Mouse (Mus musculus): ENCODE data around the gene Borcs6. TPM values are rescaled to one million over a fixed set of nuclear protein-coding genes. Genes with fewer than 3 reads are reported as not detected.

Borcs6 gene
- polyA plus RNA-seq, 1 experiment from 2014 or later = 9.2 TPM

DNA sequence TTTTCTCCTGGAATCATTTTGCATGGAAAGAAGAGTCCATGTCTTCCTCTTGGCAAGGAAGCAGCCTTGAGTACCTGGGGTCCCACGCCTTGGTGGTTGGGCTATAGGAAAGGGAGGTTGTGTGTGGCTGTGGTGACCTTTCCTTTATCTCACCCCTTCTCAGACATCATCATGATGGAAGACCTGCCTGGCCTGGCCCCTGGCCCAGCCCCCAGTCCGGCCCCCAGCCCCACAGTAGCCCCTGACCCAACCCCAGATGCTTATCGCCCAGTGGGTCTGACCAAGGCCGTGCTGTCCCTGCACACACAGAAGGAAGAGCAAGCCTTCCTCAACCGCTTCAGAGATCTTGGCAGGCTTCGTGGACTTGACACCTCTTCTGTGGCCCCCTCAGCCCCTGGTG is 45.7 kb downstream of the Borcs6 start:
- Histone ChIP-seq H3K4me1 (replicated peaks) (peaks cover 6% of the 10 kb centered on the region), H3K4me2 (no peak overlapping the region), H3K27ac (no peak overlapping the region), H3K4me3 (replicated peaks) (no peak overlapping the region), H3K9me3 (no peaks in the 10 kb centered on the region), H3K9ac (replicated peaks) (no peak overlapping the region), H3K36me3 (peaks cover 91% of the 10 kb centered on the region), H3K27me3 (no peaks in the 10 kb centered on the region)
- 80% methylated on average over 6 of the region's 6 CpGs for WGBS
- ATAC-seq (ENCODE audit: insufficient number of reproducible peaks, insufficient read depth, low FRiP score, low TSS enrichment, low read depth) = no peak

GRCm38 (mm10) chr11:69105796-69106195 is 46.3 kb downstream of the Borcs6 start:
- 90% methylated on average over 2 of the region's 2 CpGs for WGBS
- Histone ChIP-seq H3K27ac (no peak overlapping the region), H3K9me3 (no peaks in the 10 kb centered on the region)

DNA sequence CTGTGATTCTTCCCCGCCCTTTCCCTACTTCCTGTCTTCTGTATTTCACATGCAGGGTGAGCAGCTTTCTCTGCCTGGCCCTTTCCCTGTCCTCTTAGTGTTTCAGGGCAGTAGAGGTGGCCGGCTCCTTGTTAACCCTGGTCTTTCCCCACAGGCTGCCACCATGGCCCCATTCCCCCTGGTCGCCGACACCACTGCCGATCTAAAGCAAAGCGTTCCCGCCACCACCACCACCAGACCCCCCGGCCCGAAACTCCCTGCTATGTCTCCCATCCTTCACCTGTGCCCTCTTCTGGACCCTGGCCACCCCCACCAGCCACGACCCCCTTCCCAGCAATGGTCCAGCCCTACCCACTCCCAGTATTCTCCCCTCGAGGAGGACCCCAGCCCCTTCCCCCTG is 46.8 kb downstream of the Borcs6 start:
- Histone ChIP-seq H3K9ac (replicated peaks) (no peak overlapping the region), H3K4me1 (replicated peaks) (no peaks in the 10 kb centered on the region), H3K27ac (no peak overlapping the region), H3K4me3 (replicated peaks) (no peak overlapping the region), H3K4me2 (no peak overlapping the region), H3K27me3 (no peaks in the 10 kb centered on the region), H3K9me3 (no peaks in the 10 kb centered on the region), H3K36me3 (peaks cover 83% of the 10 kb centered on the region)
- ATAC-seq (ENCODE audit: insufficient number of reproducible peaks, insufficient read depth, low FRiP score, low TSS enrichment, low read depth) = no peak
- 85% methylated on average over 11 of the region's 11 CpGs for WGBS

More at GRCm38 (mm10) chr11:69105796-69106195, 46.3 kb downstream of the Borcs6 start:
- Histone ChIP-seq H3K36me3 (peaks cover 88% of the 10 kb centered on the region), H3K4me2 (no peak overlapping the region), H3K4me3 (replicated peaks) (no peak overlapping the region), H3K9ac (replicated peaks) (no peak overlapping the region), H3K27me3 (no peaks in the 10 kb centered on the region), H3K4me1 (replicated peaks) (no peaks in the 10 kb centered on the region)
- ATAC-seq (ENCODE audit: insufficient number of reproducible peaks, insufficient read depth, low FRiP score, low TSS enrichment, low read depth) = no peak

DNA sequence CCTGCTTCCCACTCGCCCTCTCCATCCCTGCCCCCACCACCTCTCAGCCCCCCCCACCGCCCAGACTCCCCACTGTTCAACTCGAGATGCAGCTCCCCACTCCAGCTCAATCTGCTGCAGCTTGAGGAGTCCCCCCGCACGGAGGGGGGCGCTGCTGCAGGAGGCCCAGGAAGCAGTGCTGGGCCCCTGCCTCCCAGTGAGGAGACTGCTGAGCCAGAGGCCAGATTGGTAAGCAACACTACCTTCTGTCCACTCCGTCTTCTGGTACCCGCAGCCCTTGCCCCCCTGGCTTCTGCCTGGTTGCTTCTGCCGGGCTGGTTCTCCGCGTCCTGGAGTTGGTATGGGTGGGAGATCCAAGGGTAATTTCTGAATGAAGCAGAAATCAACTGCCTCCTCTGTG is 47.3 kb downstream of the Borcs6 start:
- WGBS = 84% methylated on average over 11 of the region's 11 CpGs
- H3K27ac ChIP-seq = no peak overlapping the region

DNA sequence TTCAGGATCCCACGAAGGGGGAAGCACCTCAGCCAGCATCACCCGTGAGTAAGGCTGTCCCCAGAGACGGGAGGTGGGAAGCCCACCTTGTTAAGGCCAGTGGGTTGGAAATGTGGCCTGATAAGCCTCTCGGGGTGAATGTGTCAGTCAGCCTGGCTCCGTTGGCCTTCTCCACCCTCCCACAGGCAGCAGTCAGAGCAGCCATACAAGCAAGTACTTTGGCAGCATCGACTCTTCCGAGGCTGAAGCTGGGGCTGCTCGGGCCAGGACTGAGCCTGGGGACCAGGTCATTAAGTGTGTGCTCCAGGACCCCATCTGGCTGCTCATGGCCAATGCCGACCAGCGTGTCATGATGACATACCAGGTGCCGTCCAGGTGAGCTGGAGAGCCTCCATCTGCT is 48.2 kb downstream of the Borcs6 start:
- ATAC-seq (ENCODE audit: insufficient number of reproducible peaks, insufficient read depth, low FRiP score, low TSS enrichment, low read depth) = no peak
- no peak overlapping the region for H3K9ac ChIP-seq (replicated peaks)
- H3K27me3 ChIP-seq = peaks cover 7% of the 10 kb centered on the region; the same call in 1 of the 2 replicates
- H3K27ac ChIP-seq = no peak overlapping the region
- peaks cover 69% of the 10 kb centered on the region for H3K36me3 ChIP-seq
- H3K4me2 ChIP-seq = no peak overlapping the region
- H3K4me3 ChIP-seq (replicated peaks) = no peak overlapping the region
- 0 out of 2 replicates have a peak, but pooled peaks cover 3% of the 10 kb centered on the region for H3K4me1 ChIP-seq (replicated peaks)
- 86% methylated on average over 11 of the region's 11 CpGs for WGBS
- no peaks in the 10 kb centered on the region for H3K9me3 ChIP-seq

More for the DNA sequence above, 47.3 kb downstream of the Borcs6 start:
- Histone ChIP-seq H3K4me2 (no peak overlapping the region), H3K4me1 (replicated peaks) (no peaks in the 10 kb centered on the region), H3K36me3 (peaks cover 77% of the 10 kb centered on the region), H3K9ac (replicated peaks) (no peak overlapping the region), H3K27me3 (peaks cover under 1% of the 10 kb centered on the region; the same call in 1 of the 2 replicates), H3K9me3 (no peaks in the 10 kb centered on the region), H3K4me3 (replicated peaks) (no peak overlapping the region)
- ATAC-seq (ENCODE audit: insufficient number of reproducible peaks, insufficient read depth, low FRiP score, low TSS enrichment, low read depth) = no peak

DNA sequence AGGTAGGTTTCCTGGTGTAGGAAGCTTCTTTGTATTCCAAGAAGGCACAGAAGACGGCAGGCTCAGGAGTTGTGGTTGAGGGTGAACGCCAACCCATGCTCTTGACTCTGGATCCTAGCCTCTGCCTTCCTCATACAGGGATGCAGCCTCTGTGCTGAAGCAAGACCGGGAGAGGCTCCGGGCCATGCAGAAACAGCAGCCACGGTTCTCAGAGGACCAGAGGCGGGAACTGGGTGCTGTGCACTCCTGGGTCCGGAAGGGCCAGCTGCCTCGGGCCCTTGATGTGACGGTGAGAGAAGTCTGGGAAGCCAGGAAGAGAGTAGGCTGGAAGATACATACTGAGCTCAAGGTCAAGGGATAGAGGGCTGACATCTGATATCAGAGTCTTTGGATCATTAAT is 48.7 kb downstream of the Borcs6 start:
- H3K36me3 ChIP-seq = peaks cover 64% of the 10 kb centered on the region
- no peak for ATAC-seq (ENCODE audit: insufficient number of reproducible peaks, insufficient read depth, low FRiP score, low TSS enrichment, low read depth)
- peaks cover 7% of the 10 kb centered on the region; the same call in 1 of the 2 replicates for H3K27me3 ChIP-seq
- H3K4me2 ChIP-seq = no peak overlapping the region
- no peak overlapping the region for H3K9ac ChIP-seq (replicated peaks)
- H3K27ac ChIP-seq = no peak overlapping the region
- 0 out of 2 replicates have a peak, but pooled peaks cover 3% of the 10 kb centered on the region for H3K4me1 ChIP-seq (replicated peaks)
- no peaks in the 10 kb centered on the region for H3K9me3 ChIP-seq
- no peak overlapping the region for H3K4me3 ChIP-seq (replicated peaks)
- WGBS = 91% methylated on average over 9 of the region's 9 CpGs

DNA sequence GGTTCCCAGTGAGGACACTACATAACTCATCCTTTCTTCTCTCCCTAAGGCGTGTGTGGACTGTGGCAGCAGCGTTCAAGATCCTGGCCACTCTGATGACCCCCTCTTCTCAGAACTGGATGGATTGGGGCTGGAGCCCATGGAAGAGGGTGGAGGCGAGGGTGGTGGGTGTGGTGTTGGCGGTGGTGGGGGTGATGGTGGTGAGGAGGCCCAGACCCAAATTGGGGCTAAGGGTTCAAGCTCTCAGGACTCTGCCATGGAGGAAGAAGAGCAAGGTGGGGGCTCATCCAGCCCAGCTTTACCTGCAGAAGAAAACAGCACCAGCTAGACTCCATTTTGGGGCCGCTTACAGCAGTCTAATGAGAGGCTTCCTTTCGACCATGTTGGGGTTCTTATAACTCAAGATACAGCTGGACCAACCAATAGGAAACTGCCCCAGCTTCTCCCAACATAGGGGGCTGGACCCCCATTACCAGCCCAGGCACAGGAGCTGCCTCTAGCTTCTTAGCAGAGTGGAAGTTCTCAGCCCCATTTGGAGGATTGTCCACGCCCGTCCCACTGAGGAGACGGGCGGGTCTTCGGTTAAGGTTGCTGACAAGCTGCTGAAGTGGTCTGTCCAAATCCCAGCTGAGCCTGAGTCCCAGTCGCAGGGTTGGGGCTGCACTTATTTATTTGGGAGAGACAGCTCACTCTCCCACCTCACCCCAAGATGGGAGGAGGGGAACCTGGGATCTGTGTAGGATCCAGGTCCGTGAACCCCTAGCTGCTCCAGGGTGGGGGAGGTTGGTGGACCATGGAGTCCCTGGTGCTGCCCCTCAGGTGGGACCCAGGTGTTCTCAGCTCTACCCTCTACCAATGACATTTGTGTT is 49.7 kb downstream of the Borcs6 start:
- Histone ChIP-seq H3K4me3 (replicated peaks) (no peak overlapping the region), H3K4me2 (0 out of 2 replicates have a peak overlapping the region, but pooled peaks have one; percentile 8), H3K4me1 (replicated peaks) (0 out of 2 replicates have a peak, but pooled peaks cover 3% of the 10 kb centered on the region), H3K27ac (no peak overlapping the region), H3K9me3 (no peaks in the 10 kb centered on the region), H3K9ac (replicated peaks) (no peak overlapping the region), H3K36me3 (peaks cover 53% of the 10 kb centered on the region), H3K27me3 (peaks cover 7% of the 10 kb centered on the region; the same call in 1 of the 2 replicates)
- 84% methylated on average over 13 of the region's 13 CpGs for WGBS
- ATAC-seq (ENCODE audit: insufficient number of reproducible peaks, insufficient read depth, low FRiP score, low TSS enrichment, low read depth) = no peak

DNA sequence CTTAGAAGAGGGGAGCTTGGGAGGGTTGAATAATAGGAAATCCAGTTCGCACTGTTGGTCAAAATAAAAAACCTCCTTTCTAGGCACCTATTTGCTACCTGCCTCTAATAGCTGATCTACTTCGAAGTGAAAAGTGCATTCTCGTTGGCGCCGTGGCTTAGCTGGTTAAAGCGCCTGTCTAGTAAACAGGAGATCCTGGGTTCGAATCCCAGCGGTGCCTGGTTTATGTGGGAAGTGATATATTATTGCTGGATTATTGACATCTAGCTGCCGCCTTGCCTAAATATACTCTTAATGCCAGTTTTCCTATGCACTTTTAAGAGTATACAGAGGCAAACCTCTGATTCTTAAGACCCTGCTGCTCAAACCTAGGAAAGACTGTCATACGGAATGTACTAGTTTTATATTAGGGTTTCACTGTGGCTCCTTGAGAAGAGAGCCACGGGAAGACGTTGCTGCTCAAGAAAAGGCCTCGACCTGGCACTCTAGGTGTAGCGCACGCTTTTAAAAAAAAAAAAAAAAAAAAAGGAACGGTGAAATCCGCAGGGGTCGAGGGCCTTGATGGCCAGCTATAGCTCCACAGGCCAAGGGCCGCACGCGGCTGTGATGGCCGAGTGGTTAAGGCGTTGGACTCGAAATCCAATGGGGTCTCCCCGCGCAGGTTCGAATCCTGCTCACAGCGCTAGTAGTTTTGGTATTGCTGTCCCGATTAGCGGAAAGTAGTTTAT is 51.0 kb downstream of the Borcs6 start:
- Histone ChIP-seq H3K9me3 (no peaks in the 10 kb centered on the region), H3K4me1 (replicated peaks) (0 out of 2 replicates have a peak, but pooled peaks cover 3% of the 10 kb centered on the region), H3K9ac (replicated peaks) (peak overlapping the region; percentile 57), H3K27me3 (peaks cover 8% of the 10 kb centered on the region), H3K27ac (peak overlapping the region; percentile 25; the same call in 1 of the 2 replicates), H3K4me3 (replicated peaks) (peak overlapping the region; percentile 50), H3K36me3 (peaks cover 41% of the 10 kb centered on the region), H3K4me2 (peak overlapping the region; percentile 57)
- WGBS = 1% methylated on average over 30 of the region's 30 CpGs
- peak; percentile 44; the same call in 1 of the 2 replicates for ATAC-seq (ENCODE audit: insufficient number of reproducible peaks, insufficient read depth, low FRiP score, low TSS enrichment, low read depth)

Other genes with a start within 250 kb of the Borcs6 start
- 69.5 and 74.7 TPM in 2 replicates for gene Ndel1, start 187.9 kb upstream of the Borcs6 start, polyA plus RNA-seq (2016; fragmentation: Nextera tagmentation; extraction: Ambion mirVana)
- 0.05 TPM in 1 of 2 replicates, not detected in the other for gene Rnf222, start 171.2 kb upstream of the Borcs6 start, polyA plus RNA-seq (2016; fragmentation: Nextera tagmentation; extraction: Ambion mirVana)
- 1,086 and 1,101 TPM in 2 replicates for gene Rpl26, start 158.1 kb upstream of the Borcs6 start, polyA plus RNA-seq (2016; fragmentation: Nextera tagmentation; extraction: Ambion mirVana)
- gene Odf4, start 132.6 kb upstream of the Borcs6 start, polyA plus RNA-seq (2016; fragmentation: Nextera tagmentation; extraction: Ambion mirVana) = not detected in 2 replicates
- gene Arhgef15, start 102.2 kb upstream of the Borcs6 start, polyA plus RNA-seq (2016; fragmentation: Nextera tagmentation; extraction: Ambion mirVana) = 6.1 and 7.0 TPM in 2 replicates
- gene Slc25a35, start 91.6 kb upstream of the Borcs6 start, polyA plus RNA-seq (2016; fragmentation: Nextera tagmentation; extraction: Ambion mirVana) = 2.3 and 2.6 TPM in 2 replicates
- gene Rangrf, start 84.5 kb upstream of the Borcs6 start, polyA plus RNA-seq (2016; fragmentation: Nextera tagmentation; extraction: Ambion mirVana) = 64.6 and 69.6 TPM in 2 replicates
- gene Pfas, start 51.3 kb upstream of the Borcs6 start, polyA plus RNA-seq (2016; fragmentation: Nextera tagmentation; extraction: Ambion mirVana) = 45.7 and 48.5 TPM in 2 replicates
- 70.5 and 73.8 TPM in 2 replicates for gene Ctc1, start 43.8 kb upstream of the Borcs6 start, polyA plus RNA-seq (2016; fragmentation: Nextera tagmentation; extraction: Ambion mirVana)
- 169 and 171 TPM in 2 replicates for gene Aurkb, start 14.1 kb upstream of the Borcs6 start, polyA plus RNA-seq (2016; fragmentation: Nextera tagmentation; extraction: Ambion mirVana)
- 39.5 and 41.0 TPM in 2 replicates for gene Tmem107, start 11.1 kb downstream of the Borcs6 start, polyA plus RNA-seq (2016; fragmentation: Nextera tagmentation; extraction: Ambion mirVana)
- 68.0 and 79.5 TPM in 2 replicates for gene Vamp2, start 28.8 kb downstream of the Borcs6 start, polyA plus RNA-seq (2016; fragmentation: Nextera tagmentation; extraction: Ambion mirVana)
- 7.2 and 10.4 TPM in 2 replicates for gene Per1, start 35.5 kb downstream of the Borcs6 start, polyA plus RNA-seq (2016; fragmentation: Nextera tagmentation; extraction: Ambion mirVana)
- 0.56 and 0.74 TPM in 2 replicates for gene Hes7, start 60.7 kb downstream of the Borcs6 start, polyA plus RNA-seq (2016; fragmentation: Nextera tagmentation; extraction: Ambion mirVana)
- gene 9130213A22Rik, start 62.9 kb downstream of the Borcs6 start, polyA plus RNA-seq (2016; fragmentation: Nextera tagmentation; extraction: Ambion mirVana) = 0.22 and 0.76 TPM in 2 replicates
- gene Aloxe3, start 66.2 kb downstream of the Borcs6 start, polyA plus RNA-seq (2016; fragmentation: Nextera tagmentation; extraction: Ambion mirVana) = 0.58 and 0.77 TPM in 2 replicates
- gene Alox12b, start 97.3 kb downstream of the Borcs6 start, polyA plus RNA-seq (2016; fragmentation: Nextera tagmentation; extraction: Ambion mirVana) = 0.08 TPM in 1 of 2 replicates, not detected in the other
- gene Alox8, start 138.1 kb downstream of the Borcs6 start, polyA plus RNA-seq (2016; fragmentation: Nextera tagmentation; extraction: Ambion mirVana) = 0.08 TPM in 1 of 2 replicates, not detected in the other
- gene Gucy2e, start 177.3 kb downstream of the Borcs6 start, polyA plus RNA-seq (2016; fragmentation: Nextera tagmentation; extraction: Ambion mirVana) = 0.08 TPM in 1 of 2 replicates, not detected in the other